Mouse (Mus musculus) CH12.LX (cell line): ENCODE results near the gene Myh2. TPM values are rescaled to one million over a fixed set of nuclear protein-coding genes. Genes with fewer than 3 reads are reported as not detected.
A peak's percentile ranks its signal among the peaks of the same experiment; 100 is the strongest.

ENCODE experiments used
- DNase-seq: peaks from one replicate; pipeline ENCODE4 v3.0.0-alpha.2; 2013; ENCODE audit errors: extremely low read depth
- H3K27ac ChIP-seq: 2 replicates; pipeline ENCODE4 v1.5.1; 2012; ENCODE audit warnings: low read depth, mild to moderate bottlenecking, control low read depth, moderate library complexity; ENCODE audit not compliant: insufficient read depth
- H3K27me3 ChIP-seq: replicated peaks from 2 replicates; pipeline ENCODE3; 2012; ENCODE audit warnings: inconsistent platforms
- H3K36me3 ChIP-seq, 2 experiments: replicated peaks in 1 of 2; 2 replicates each; pipeline versions ENCODE3 to v1.6.1; 2012; ENCODE audit warnings: inconsistent platforms in 1 of 2, low read length in 1 of 2, mild to moderate bottlenecking in 1 of 2, mixed read lengths in 1 of 2, moderate library complexity in 1 of 2; ENCODE audit not compliant: control insufficient read depth in 1 of 2, insufficient read depth in 1 of 2
- H3K4me1 ChIP-seq, 2 experiments: 2 replicates each; pipeline ENCODE4 v1.6.1; 2012; ENCODE audit warnings: inconsistent platforms in 1 of 2, moderate library complexity in 1 of 2; ENCODE audit not compliant: insufficient read depth in 2 of 2, control insufficient read depth in 1 of 2
- H3K4me2 ChIP-seq: 2 replicates; pipeline ENCODE4 v1.6.1; 2012; ENCODE audit warnings: low read depth, mild to moderate bottlenecking, control low read depth; ENCODE audit not compliant: poor library complexity, insufficient read depth, severe bottlenecking
- H3K4me3 ChIP-seq, 3 experiments: fragments of 150-350 bp in 1 of 3; sonication (generic) in 1 of 3; replicated peaks in 1 of 3; 2 replicates each; pipeline versions ENCODE3 to v1.5.1; 2011 to 2012; ENCODE audit warnings: low read depth in 2 of 3, low read length in 2 of 3, mild to moderate bottlenecking in 2 of 3, moderate library complexity in 2 of 3, control low read depth in 1 of 3, improper control_type of control experiment in 1 of 3, inconsistent platforms in 1 of 3, mixed read lengths in 1 of 3; ENCODE audit not compliant: poor library complexity in 1 of 3
- H3K79me2 ChIP-seq: replicated peaks from 2 replicates; pipeline ENCODE4 v1.6.1; 2012; ENCODE audit warnings: mild to moderate bottlenecking, moderate library complexity; ENCODE audit not compliant: control insufficient read depth, poor library complexity, insufficient read depth, severe bottlenecking; ENCODE audit errors: extremely low read depth
- H3K9ac ChIP-seq: 2 replicates; pipeline ENCODE4 v1.6.1; 2012; ENCODE audit warnings: low read depth, mild to moderate bottlenecking, control low read depth, moderate library complexity; ENCODE audit not compliant: insufficient read depth
- H3K9me3 ChIP-seq: replicated peaks from 2 replicates; pipeline ENCODE3; 2012; ENCODE audit warnings: low read length, inconsistent platforms, mixed read lengths
- BHLHE40 ChIP-seq: IDR thresholded peaks from 2 replicates; pipeline ENCODE4 v1.6.1; 2011; ENCODE audit warnings: mild to moderate bottlenecking, low read depth, low read length, improper control_type of control experiment
- CHD1 ChIP-seq: IDR thresholded peaks from 2 replicates; pipeline ENCODE4 v1.6.1; 2012; ENCODE audit warnings: low read depth, low read length, improper control_type of control experiment, inconsistent platforms
- CHD2 ChIP-seq: IDR thresholded peaks from 2 replicates; pipeline ENCODE4 v1.6.1; 2011; ENCODE audit warnings: low read length, improper control_type of control experiment
- CTCF ChIP-seq, 2 experiments: IDR thresholded peaks in 1 of 2; conservative IDR thresholded peaks in 1 of 2; 2 replicates each; pipeline ENCODE4 v1.5.1; 2011 to 2012; ENCODE audit warnings: low read depth in 2 of 2, low read length in 2 of 2, improper control_type of control experiment in 1 of 2, inconsistent platforms in 1 of 2, mild to moderate bottlenecking in 1 of 2, moderate library complexity in 1 of 2
- E2F4 ChIP-seq: IDR thresholded peaks from 2 replicates; pipeline ENCODE4 v1.6.1; 2011; ENCODE audit warnings: low read depth, low read length, improper control_type of control experiment; ENCODE audit not compliant: insufficient replicate concordance
- ETS1 ChIP-seq: conservative IDR thresholded peaks from 2 replicates; pipeline ENCODE4 v1.6.1; 2012; ENCODE audit warnings: low read depth, mild to moderate bottlenecking, inconsistent platforms, low read length, improper control_type of control experiment, moderate library complexity
- GABPA ChIP-seq: IDR thresholded peaks from 2 replicates; pipeline ENCODE4 v1.6.1; 2012; ENCODE audit warnings: low read depth, low read length, improper control_type of control experiment, inconsistent platforms; ENCODE audit not compliant: insufficient replicate concordance
- HCFC1 ChIP-seq: IDR thresholded peaks from 2 replicates; pipeline ENCODE4 v1.6.1; 2012; ENCODE audit warnings: low read depth, mild to moderate bottlenecking, inconsistent platforms, low read length, improper control_type of control experiment
- IRF4 ChIP-seq: IDR thresholded peaks from 2 replicates; pipeline ENCODE4 v1.6.1; 2014; ENCODE audit warnings: low read depth, mild to moderate bottlenecking, inconsistent platforms, low read length, improper control_type of control experiment
- JUND ChIP-seq: conservative IDR thresholded peaks from 2 replicates; pipeline ENCODE4 v1.6.1; 2011; ENCODE audit warnings: low read depth, low read length, improper control_type of control experiment
- MAFK ChIP-seq: IDR thresholded peaks from 2 replicates; pipeline ENCODE4 v1.6.1; 2011; ENCODE audit warnings: low read length, improper control_type of control experiment; ENCODE audit not compliant: insufficient replicate concordance
- MAX ChIP-seq: IDR thresholded peaks from 2 replicates; pipeline ENCODE4 v1.6.1; 2011; ENCODE audit warnings: low read length, improper control_type of control experiment
- MAZ ChIP-seq: IDR thresholded peaks from 2 replicates; pipeline ENCODE4 v1.6.1; 2012; ENCODE audit warnings: low read depth, mild to moderate bottlenecking, inconsistent platforms, low read length, improper control_type of control experiment, moderate library complexity
- MEF2A ChIP-seq: IDR thresholded peaks from 2 replicates; pipeline ENCODE4 v1.6.1; 2014; ENCODE audit warnings: low read depth, mild to moderate bottlenecking, inconsistent platforms, low read length, improper control_type of control experiment, borderline replicate concordance
- MXI1 ChIP-seq: IDR thresholded peaks from 2 replicates; pipeline ENCODE4 v1.6.1; 2011; ENCODE audit warnings: mild to moderate bottlenecking, low read depth, low read length, improper control_type of control experiment
- MYC ChIP-seq: IDR thresholded peaks from 2 replicates; pipeline ENCODE4 v1.6.1; 2011; ENCODE audit warnings: low read depth, mild to moderate bottlenecking, improper control_type of control experiment, low read length
- NELFE ChIP-seq: IDR thresholded peaks from 2 replicates; pipeline ENCODE4 v1.6.1; 2011; ENCODE audit warnings: low read depth, low read length, improper control_type of control experiment
- NRF1 ChIP-seq: IDR thresholded peaks from 2 replicates; pipeline ENCODE4 v1.6.1; 2014; ENCODE audit warnings: low read depth, mild to moderate bottlenecking, inconsistent platforms, low read length, improper control_type of control experiment, moderate library complexity
- PAX5 ChIP-seq: IDR thresholded peaks from 2 replicates; pipeline ENCODE4 v1.6.1; 2012; ENCODE audit warnings: low read length, inconsistent platforms, mixed read lengths
- POLR2AphosphoS2 ChIP-seq: IDR thresholded peaks from 2 replicates; pipeline ENCODE4 v1.6.1; 2011; ENCODE audit warnings: low read depth, low read length, improper control_type of control experiment
- RAD21 ChIP-seq: IDR thresholded peaks from 2 replicates; pipeline ENCODE4 v1.6.1; 2011; ENCODE audit warnings: low read depth, mild to moderate bottlenecking, low read length, improper control_type of control experiment, moderate library complexity
- RCOR1 ChIP-seq: conservative IDR thresholded peaks from 2 replicates; pipeline ENCODE4 v1.6.1; 2012; ENCODE audit warnings: low read depth, mild to moderate bottlenecking, inconsistent platforms, low read length, improper control_type of control experiment
- SIN3A ChIP-seq: IDR thresholded peaks from 2 replicates; pipeline ENCODE4 v1.6.1; 2012; ENCODE audit warnings: low read length, improper control_type of control experiment, inconsistent platforms
- SMC3 ChIP-seq: IDR thresholded peaks from 2 replicates; pipeline ENCODE4 v1.6.1; 2011; ENCODE audit warnings: low read depth, low read length, improper control_type of control experiment
- TBP ChIP-seq: conservative IDR thresholded peaks from 2 replicates; pipeline ENCODE4 v1.6.1; 2011; ENCODE audit warnings: low read depth, low read length, improper control_type of control experiment
- TCF12 ChIP-seq: IDR thresholded peaks from 2 replicates; pipeline ENCODE4 v1.6.1; 2014; ENCODE audit warnings: low read depth, mild to moderate bottlenecking, inconsistent platforms, low read length, improper control_type of control experiment
- UBTF ChIP-seq: IDR thresholded peaks from 2 replicates; pipeline ENCODE4 v1.6.1; 2012; ENCODE audit warnings: low read depth, mild to moderate bottlenecking, inconsistent platforms, low read length, improper control_type of control experiment, moderate library complexity
- USF2 ChIP-seq: conservative IDR thresholded peaks from 2 replicates; pipeline ENCODE4 v1.6.1; 2011; ENCODE audit warnings: low read depth, low read length, improper control_type of control experiment
- ZC3H11A ChIP-seq: IDR thresholded peaks from 2 replicates; pipeline ENCODE4 v1.6.1; 2012; ENCODE audit warnings: low read depth, mild to moderate bottlenecking, inconsistent platforms, low read length, improper control_type of control experiment
- ZKSCAN1 ChIP-seq: IDR thresholded peaks from 2 replicates; pipeline ENCODE4 v1.6.1; 2012; ENCODE audit warnings: low read depth, inconsistent platforms, low read length, improper control_type of control experiment, borderline replicate concordance
- ZMIZ1 ChIP-seq: IDR thresholded peaks from 2 replicates; pipeline ENCODE4 v1.6.1; 2012; ENCODE audit warnings: low read depth, mild to moderate bottlenecking, inconsistent platforms, low read length, improper control_type of control experiment
- ZNF384 ChIP-seq: IDR thresholded peaks from 2 replicates; pipeline ENCODE4 v1.6.1; 2012; ENCODE audit warnings: low read depth, low read length, improper control_type of control experiment, inconsistent platforms
- dilution Hi-C: fragments of 300-500 bp; cut with MboI; formaldehyde crosslinking; loops from 2 replicates; pipeline ENCODE4 v1.14.3; 2020; ENCODE audit warnings: low sequenced_read_pairs; ENCODE audit not compliant: extremely low pct_unique_long_range_greater_than_20kb, extremely low pct_ligation_motif_present
- in situ Hi-C: fragments of 300-500 bp; cut with MboI; formaldehyde crosslinking; loops from 3 replicates; pipeline ENCODE4 v1.14.3; 2019; ENCODE audit warnings: low sequenced_read_pairs, low pct_ligation_motif_present, low pct_unique_long_range_greater_than_20kb, mixed read lengths
- polyA plus RNA-seq: library from polyadenylated mRNA; unstranded; fragments of >175 nt; gene quantifications from 2 replicates; pipeline ENCODE4 v1.2.1, GENCODE M21; 2012; ENCODE audit warnings: low read depth; ENCODE audit not compliant: insufficient read length
- total RNA-seq, 2 experiments: library from RNA; depleted of rRNA; stranded (reverse); fragments of 300-350 nt in 1 of 2; fragments of >200 nt in 1 of 2; gene quantifications; 2 replicates each; pipeline ENCODE4 v1.2.3; 2012 to 2014

Myh2 gene
- total and polyA plus RNA-seq, 3 experiments = 0.04 to 0.08 TPM; not detected in 1

DNA sequence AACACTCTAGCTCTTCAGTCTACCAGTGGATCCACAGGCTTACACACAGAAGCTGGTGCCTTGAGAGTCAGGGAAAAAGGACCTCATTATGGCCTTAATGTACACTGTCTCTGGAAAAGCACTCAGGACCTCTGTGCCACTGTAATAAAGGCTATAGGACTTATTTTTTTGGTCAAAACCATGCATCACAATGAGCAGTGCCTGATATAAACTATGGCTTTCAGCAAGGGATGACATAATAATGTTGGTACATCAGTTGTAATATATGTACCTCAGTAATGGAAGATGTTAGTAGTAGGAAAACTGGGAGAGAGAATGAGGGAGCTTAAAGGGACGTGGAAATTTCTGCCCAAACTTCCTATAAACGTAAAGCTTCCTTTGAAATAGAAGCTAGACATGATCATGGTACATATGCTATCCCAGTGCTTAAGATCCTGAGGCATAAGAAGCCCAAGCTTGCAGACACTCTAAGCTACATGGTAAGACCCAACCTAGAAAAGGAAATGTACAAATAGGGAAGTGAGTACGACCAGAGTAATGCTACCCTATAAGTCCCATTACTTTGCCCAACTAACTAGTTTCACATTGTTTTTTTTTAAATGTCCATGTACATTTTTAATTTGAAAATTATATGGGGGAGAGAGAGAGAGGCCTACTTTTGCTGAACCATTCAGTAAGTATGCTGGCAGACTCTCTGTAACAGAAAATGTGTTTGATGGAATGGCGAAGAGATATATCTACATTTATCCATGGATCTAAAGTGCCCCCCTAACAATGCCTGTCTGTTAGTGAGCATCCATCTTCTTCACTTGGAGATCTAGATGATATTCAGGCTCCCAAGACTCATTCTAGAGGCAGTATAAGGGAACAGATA lies 24.2 kb upstream of the Myh2 start (continued):
- TF ChIP-seq POLR2AphosphoS2 (peak; percentile 71), BHLHE40 (peak; percentile 35; the same call in 1 of the 2 replicates), ZNF384 (peak; percentile 81)
- TF ChIP-seq, all 38 proteins: peak for 24

DNA sequence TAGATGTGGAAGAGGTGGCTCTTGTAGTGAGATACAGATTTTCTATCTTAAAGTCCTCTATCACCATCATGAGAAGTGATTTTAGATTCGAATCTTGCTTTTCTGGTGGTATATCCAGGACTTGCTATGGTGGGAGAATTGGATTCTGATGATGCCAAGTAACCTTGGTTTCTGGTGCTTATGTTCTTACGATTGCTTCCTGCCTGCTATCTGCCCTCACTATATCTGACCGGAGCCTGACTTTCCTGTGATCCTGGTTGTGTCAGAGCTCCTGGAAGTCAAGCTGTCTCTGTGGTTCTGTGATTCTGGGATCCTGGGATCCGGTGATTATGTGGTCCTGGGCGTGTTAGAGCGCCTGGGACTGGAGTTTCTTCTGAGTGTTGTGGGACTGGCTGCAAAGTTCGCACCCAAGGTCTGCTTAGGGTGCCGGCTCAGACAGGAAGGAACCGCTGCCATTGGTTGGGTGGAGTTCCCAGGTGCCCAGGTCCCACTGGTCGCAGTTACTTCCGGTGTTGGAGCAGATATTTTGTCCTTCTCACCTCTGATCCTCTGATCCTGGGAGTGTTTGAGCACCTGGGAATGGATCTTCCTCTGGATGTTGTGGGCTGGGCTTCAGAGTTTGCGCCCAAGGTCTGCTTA lies 23.4 kb upstream of the Myh2 start:
- dilution Hi-C loops = no loop called here
- peak; percentile 77 for DNase-seq
- TF ChIP-seq E2F4 (0 out of 2 replicates have a peak, but pooled peaks have one; percentile 59), ZNF384 (no peak; the same call in 1 of the 2 replicates), MAX (0 out of 2 replicates have a peak, but pooled peaks have one; percentile 10), MYC (no peak; the same call in 1 of the 2 replicates), GABPA (no peak), NRF1 (no peak), HCFC1 (no peak; the same call in 1 of the 2 replicates), IRF4 (peak; percentile 6; the same call in 1 of the 2 replicates), NELFE (peak; percentile 69), POLR2AphosphoS2 (peak; percentile 96), MXI1 (peak; percentile 29; the same call in 1 of the 2 replicates), ZMIZ1 (peak; percentile 94), TCF12 (peak; percentile 18; the same call in 1 of the 2 replicates), MAFK (peak; percentile 54; the same call in 1 of the 2 replicates), JUND (0 out of 2 replicates have a peak, but pooled peaks have one; percentile 18), USF2 (0 out of 2 replicates have a peak, but pooled peaks have one; percentile 4), ETS1 (peak; percentile 32; the same call in 1 of the 2 replicates), RCOR1 (peak; percentile 80), MAZ (no peak; the same call in 1 of the 2 replicates), SIN3A (peak; percentile 55; the same call in 1 of the 2 replicates), CHD1 (no peak), SMC3 (no peak; the same call in 1 of the 2 replicates), RAD21 (no peak), CTCF (conservative IDR thresholded peaks at IDR 0.05 in 1 of 2, IDR thresholded peaks at IDR 0.05 in 1 of 2; ENCODE audit: low read depth in 2 of 2, low read length in 2 of 2) (no peak), MEF2A (peak; percentile 43; the same call in 1 of the 2 replicates), PAX5 (no peak), TBP (no peak), UBTF (peak; percentile 31; the same call in 1 of the 2 replicates), ZKSCAN1 (no peak), CHD2 (no peak; the same call in 1 of the 2 replicates), ZC3H11A (no peak)

More for the DNA sequence above, 23.4 kb upstream of the Myh2 start:
- H3K79me2 ChIP-seq = peaks cover 6% of the 10 kb centered on the region
- no peaks in the 10 kb centered on the region for H3K9me3 ChIP-seq
- in situ Hi-C loops = no loop called here
- peak overlapping the region; percentile 50 for H3K27ac ChIP-seq
- H3K4me2 ChIP-seq = peak overlapping the region; percentile 29
- peak overlapping the region in 1 of 3 experiments; percentile 19 for H3K4me3 ChIP-seq
- H3K36me3 ChIP-seq = peaks cover 21 to 42% of the 10 kb centered on the region in 2 experiments
- peaks cover 11 to 51% of the 10 kb centered on the region in 2 experiments for H3K4me1 ChIP-seq
- no peaks in the 10 kb centered on the region for H3K27me3 ChIP-seq
- H3K9ac ChIP-seq = peak overlapping the region; percentile 11; the same call in 1 of the 2 replicates
